In genomic region chr3:49641966-49642758, GRCm38 (mm10) we compare ENCODE assay signal across 8 mouse cellular contexts.
DNase-seq lines count a peak whose midpoint lies in the region; ATAC-seq and TF ChIP-seq lines count a peak whose summit lies in the region.

No protein-coding gene starts in this region.

- no peak for TF ChIP-seq CTCF in heart, postnatal 0 days (IDR thresholded peaks at IDR 0.05; ENCODE audit: low read depth)
- TF ChIP-seq CTCF in midbrain, postnatal 0 days (IDR thresholded peaks at IDR 0.05), result no peak

- no peak overlapping the region for H3K9ac ChIP-seq in forebrain, embryonic 12.5 days
- H3K9ac ChIP-seq in heart, postnatal 0 days (replicated peaks; ENCODE audit: low read depth, low read length), result no peak overlapping the region
- no peak overlapping the region for H3K9ac ChIP-seq in midbrain, postnatal 0 days (replicated peaks; ENCODE audit: low read length, poor library complexity, severe bottlenecking)

- H3K27ac ChIP-seq in forebrain, embryonic 12.5 days, result 0 out of 2 replicates have a peak overlapping the region, but pooled peaks have one; percentile 20
- H3K27ac ChIP-seq in heart, postnatal 0 days (ENCODE audit: low read depth), result peak overlapping the region; percentile 39
- H3K27ac ChIP-seq in midbrain, postnatal 0 days (ENCODE audit: low read depth, low read length), result no peak overlapping the region

- intact Hi-C loops in left cerebral cortex, postnatal 14 days (cut with DNase I), result no loop called here

- peak; percentile 91 for ATAC-seq in forebrain, embryonic 12.5 days (ENCODE audit: low FRiP score)
- ATAC-seq in heart, postnatal 0 days (ENCODE audit: insufficient read depth, low read depth), result peak; percentile 96
- ATAC-seq in midbrain, postnatal 0 days (ENCODE audit: low FRiP score), result no peak
- no peak for ATAC-seq in cerebellum, adult (ENCODE audit: insufficient number of reproducible peaks, low FRiP score, low TSS enrichment)

- H3K9me3 ChIP-seq in forebrain, embryonic 12.5 days, result no peaks in the 10 kb centered on the region
- H3K9me3 ChIP-seq in heart, postnatal 0 days (replicated peaks; ENCODE audit: control insufficient read depth, low read length), result no peaks in the 10 kb centered on the region
- no peaks in the 10 kb centered on the region for H3K9me3 ChIP-seq in midbrain, postnatal 0 days (ENCODE audit: low read length)

- no peak overlapping the region for H3K4me2 ChIP-seq in forebrain, embryonic 12.5 days
- peak overlapping the region; percentile 31; the same call in 1 of the 2 replicates for H3K4me2 ChIP-seq in heart, postnatal 0 days (ENCODE audit: low read depth, low read length)
- H3K4me2 ChIP-seq in midbrain, postnatal 0 days (ENCODE audit: low read depth, low read length, poor library complexity, severe bottlenecking), result no peak overlapping the region

- H3K4me3 ChIP-seq in forebrain, embryonic 12.5 days (replicated peaks), result no peak overlapping the region
- H3K4me3 ChIP-seq in heart, postnatal 0 days (ENCODE audit: low read depth, low read length), result no peak overlapping the region
- no peak overlapping the region for H3K4me3 ChIP-seq in midbrain, postnatal 0 days (ENCODE audit: low read depth, low read length)

- no peaks in the 10 kb centered on the region for H3K27me3 ChIP-seq in forebrain, embryonic 12.5 days
- H3K27me3 ChIP-seq in heart, postnatal 0 days (ENCODE audit: control insufficient read depth, insufficient read depth, low read length), result no peaks in the 10 kb centered on the region
- H3K27me3 ChIP-seq in midbrain, postnatal 0 days (ENCODE audit: insufficient read depth, low read length), result no peaks in the 10 kb centered on the region

- H3K4me1 ChIP-seq in forebrain, embryonic 12.5 days, result peaks cover 5% of the 10 kb centered on the region
- no peaks in the 10 kb centered on the region; the same call in 1 of the 2 replicates for H3K4me1 ChIP-seq in heart, postnatal 0 days (ENCODE audit: control insufficient read depth, insufficient read depth)
- no peaks in the 10 kb centered on the region for H3K4me1 ChIP-seq in midbrain, postnatal 0 days (ENCODE audit: insufficient read depth, low read length)

- peak; percentile 26 to 59 for DNase-seq in frontal cortex, adult 2 months (ENCODE audit: extremely low spot score in 1 of 2, low spot score in 1 of 2)
- no peak for DNase-seq in frontal cortex, postnatal 14 days (ENCODE audit: low spot score in 2 of 2)
- peak; percentile 84 for DNase-seq in heart, postnatal 0 days (ENCODE audit: low spot score)
- DNase-seq in left cerebral cortex, postnatal 14 days (ENCODE audit: low spot score in 2 of 2), result peak; percentile 25 to 79
- peak; percentile 67 for DNase-seq in midbrain, postnatal 0 days (ENCODE audit: low spot score)
- no peak for DNase-seq in adrenal gland, postnatal 36 days

- H3K36me3 ChIP-seq in forebrain, embryonic 12.5 days (replicated peaks), result no peaks in the 10 kb centered on the region
- H3K36me3 ChIP-seq in heart, postnatal 0 days (replicated peaks; ENCODE audit: control insufficient read depth, insufficient read depth, low read length), result no peaks in the 10 kb centered on the region
- no peaks in the 10 kb centered on the region for H3K36me3 ChIP-seq in midbrain, postnatal 0 days (ENCODE audit: insufficient read depth, low read length)

- WGBS in forebrain, embryonic 12.5 days, result 20% methylated on average over 4 of the region's 4 CpGs
- WGBS in heart, postnatal 0 days, result 11% methylated on average over 4 of the region's 4 CpGs
- 29% methylated on average over 4 of the region's 4 CpGs for WGBS in midbrain, postnatal 0 days

- TF ChIP-seq EP300 in heart, postnatal 0 days (IDR thresholded peaks at IDR 0.05; ENCODE audit: low read depth), result no peak

Comparison
In these comparisons a context has a peak if more than half of its experiments do, and no peak if none do; other contexts are left out.
1. DNase-seq: peak in frontal cortex, adult 2 months (2 of 2), heart, postnatal 0 days (single experiment), left cerebral cortex, postnatal 14 days (2 of 2) and midbrain, postnatal 0 days (single experiment); none in frontal cortex, postnatal 14 days (0 of 2) and adrenal gland, postnatal 36 days (0 of 2).
2. ATAC-seq: peak in forebrain, embryonic 12.5 days (single experiment) and heart, postnatal 0 days (single experiment); none in midbrain, postnatal 0 days (single experiment) and cerebellum, adult (single experiment).